Mouse (Mus musculus) heart, embryonic 14.5 days (tissue): ENCODE measurements around the gene Slc9a8. TPM values are rescaled to one million over a fixed set of nuclear protein-coding genes. Genes with fewer than 3 reads are reported as not detected.

Experiments
- ATAC-seq: fragments of 200-750 bp; cut with Nextera tagmentation; 2 replicates; pipeline ENCODE4 v1.8.0; 2017; ENCODE audit warnings: low read depth, moderate TSS enrichment; ENCODE audit not compliant: insufficient number of reproducible peaks, insufficient read depth, low FRiP score
- H3K27ac ChIP-seq, 2 experiments: fragments of 200-500 bp in 1 of 2; fragments of 300-500 bp in 1 of 2; sonication (generic) in 1 of 2; replicated peaks in 1 of 2; 2 replicates each; pipeline ENCODE4 v1.5.1; 2012 to 2014; ENCODE audit warnings: low read depth in 2 of 2, low read length in 2 of 2, control low read depth in 1 of 2, mild to moderate bottlenecking in 1 of 2, mixed read lengths in 1 of 2; ENCODE audit not compliant: control insufficient read depth in 1 of 2, insufficient read depth in 1 of 2
- H3K27me3 ChIP-seq: fragments of 300-500 bp; sonication (generic); 2 replicates; pipeline ENCODE4 v1.6.1; 2014; ENCODE audit warnings: mild to moderate bottlenecking, low read length, control low read depth; ENCODE audit not compliant: control insufficient read depth, insufficient read depth
- H3K36me3 ChIP-seq: fragments of 300-500 bp; sonication (generic); 2 replicates; pipeline ENCODE4 v1.6.1; 2014; ENCODE audit warnings: mild to moderate bottlenecking, control low read depth, low read length, mixed read lengths; ENCODE audit not compliant: control insufficient read depth, insufficient read depth
- H3K4me1 ChIP-seq, 2 experiments: fragments of 200-500 bp in 1 of 2; fragments of 300-500 bp in 1 of 2; sonication (generic) in 1 of 2; 2 replicates each; pipeline ENCODE4 v1.6.1; 2012 to 2014; ENCODE audit warnings: low read length in 2 of 2, control low read depth in 1 of 2, mixed read lengths in 1 of 2; ENCODE audit not compliant: control insufficient read depth in 2 of 2, insufficient read depth in 2 of 2
- H3K4me2 ChIP-seq: fragments of 300-500 bp; sonication (generic); 2 replicates; pipeline ENCODE4 v1.6.1; 2014; ENCODE audit warnings: mild to moderate bottlenecking, low read length
- H3K4me3 ChIP-seq, 2 experiments: fragments of 200-500 bp in 1 of 2; fragments of 300-500 bp in 1 of 2; sonication (generic) in 1 of 2; 2 replicates each; pipeline ENCODE4 v1.5.1; 2012 to 2014; ENCODE audit warnings: low read length in 2 of 2, mild to moderate bottlenecking in 2 of 2, control low read depth in 1 of 2, low read depth in 1 of 2, moderate library complexity in 1 of 2; ENCODE audit not compliant: control insufficient read depth in 1 of 2, insufficient read depth in 1 of 2
- H3K9ac ChIP-seq: fragments of 300-500 bp; sonication (generic); 2 replicates; pipeline ENCODE4 v1.6.1; 2014; ENCODE audit warnings: mild to moderate bottlenecking, low read length
- H3K9me3 ChIP-seq: fragments of 300-500 bp; sonication (generic); 2 replicates; pipeline ENCODE4 v1.6.1; 2016; ENCODE audit warnings: low read length, control low read depth; ENCODE audit not compliant: control insufficient read depth
- WGBS: fragments of 180-500 bp; shearing (Covaris S2); extraction: QIAGEN DNeasy Blood & Tissue Kit; methylation state at CpG from one replicate; pipeline ENCODE4 v1.1.7; 2014; 5-methylcytosine and 5-hydroxymethylcytosine counted together
- polyA plus RNA-seq: library from polyadenylated mRNA; unstranded; fragments of >200 nt; fragmentation: Nextera tagmentation; extraction: Ambion mirVana; gene quantifications from 2 replicates; pipeline ENCODE4 v1.2.1, GENCODE M21; 2014

The Slc9a8 gene
- polyA plus RNA-seq, 1 experiment from 2014 or later, result 19.3 TPM

DNA sequence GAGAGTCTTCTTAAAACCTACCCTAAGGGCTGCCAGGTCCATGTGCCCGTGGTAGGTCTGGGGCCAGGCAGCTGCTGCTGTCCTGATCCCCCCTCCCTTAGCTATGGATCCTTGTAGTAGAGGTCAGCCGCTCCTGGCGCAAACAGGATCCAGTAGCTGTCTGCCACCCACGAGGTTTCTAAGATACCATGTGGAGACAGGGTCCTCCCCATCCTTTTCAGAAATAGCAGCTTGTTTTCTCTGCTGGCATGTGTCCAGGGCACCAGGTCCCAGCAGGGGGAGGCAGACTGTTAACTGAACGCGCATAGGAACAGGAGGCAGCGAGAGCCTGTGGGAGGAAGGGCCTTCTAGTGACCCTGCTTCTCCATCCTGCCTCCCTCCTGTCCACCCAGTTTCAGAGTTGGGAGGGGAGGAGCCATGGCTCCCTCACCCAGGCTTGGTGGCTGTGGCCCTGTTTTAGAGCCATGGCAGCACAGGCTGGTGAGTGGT, 54.7 kb downstream of the Slc9a8 start:
- H3K9ac ChIP-seq, result peak overlapping the region; percentile 43
- H3K4me3 ChIP-seq, result no peak overlapping the region
- peak; percentile 49 for ATAC-seq
- H3K27me3 ChIP-seq, result no peaks in the 10 kb centered on the region
- H3K4me2 ChIP-seq, result peak overlapping the region; percentile 2; the same call in 1 of the 2 replicates
- peak overlapping the region; percentile 43 to 63 for H3K27ac ChIP-seq
- H3K4me1 ChIP-seq, result peaks cover 16 to 19% of the 10 kb centered on the region in 2 experiments
- 9% methylated on average over 7 of the region's 7 CpGs for WGBS
- peaks cover 48% of the 10 kb centered on the region for H3K36me3 ChIP-seq
- H3K9me3 ChIP-seq, result no peaks in the 10 kb centered on the region

DNA sequence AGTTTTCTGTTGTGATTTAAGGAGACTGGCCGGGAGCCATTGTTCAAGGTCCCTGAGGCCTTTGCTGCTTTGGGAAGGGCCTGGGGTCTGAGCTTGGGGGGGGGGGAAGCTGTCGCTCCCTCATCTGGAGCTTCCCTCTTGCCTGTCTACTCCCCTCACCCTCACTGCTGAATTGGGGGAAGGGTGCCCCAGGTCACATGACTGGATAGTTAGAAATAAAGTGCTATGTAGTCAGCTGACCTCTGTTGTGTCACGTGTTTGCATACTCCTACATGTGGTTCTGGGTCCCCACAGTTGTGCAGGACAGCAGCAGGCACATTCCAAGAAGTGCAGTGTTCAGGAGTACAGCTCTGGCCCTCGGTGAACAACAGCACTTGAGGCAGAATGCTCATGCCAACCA, 55.2 kb downstream of the Slc9a8 start:
- Histone ChIP-seq H3K4me3 (no peak overlapping the region), H3K4me2 (peak overlapping the region; percentile 2; the same call in 1 of the 2 replicates), H3K27me3 (no peaks in the 10 kb centered on the region), H3K27ac (peak overlapping the region in 1 of 2 experiments; percentile 63; a peak in 3 of 4 replicates), H3K4me1 (peaks cover 16 to 19% of the 10 kb centered on the region in 2 experiments), H3K9ac (no peak overlapping the region), H3K9me3 (no peaks in the 10 kb centered on the region), H3K36me3 (peaks cover 43% of the 10 kb centered on the region)
- no peak for ATAC-seq
- WGBS, result 56% methylated on average over 4 of the region's 4 CpGs

DNA sequence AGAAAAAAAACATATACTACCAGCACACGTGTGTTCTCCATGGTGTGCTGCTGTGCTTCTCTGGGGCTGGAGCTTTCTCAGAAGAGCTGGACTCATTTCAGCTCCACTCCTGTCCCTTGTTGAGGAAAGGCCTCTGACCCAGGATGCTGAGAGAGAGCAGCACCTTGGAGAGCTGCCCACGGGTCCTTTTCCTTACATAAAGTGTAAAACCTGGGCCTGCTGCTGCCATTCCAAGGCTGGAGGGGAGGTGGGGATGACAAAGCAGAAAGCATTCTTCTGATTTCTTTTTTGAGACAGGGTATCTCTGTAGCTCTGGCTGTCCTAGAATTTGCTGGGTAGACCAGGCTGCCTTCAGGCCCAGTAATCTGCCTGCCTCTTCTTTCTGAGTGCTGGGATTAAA, 56.6 kb downstream of the Slc9a8 start:
- Histone ChIP-seq H3K4me3 (no peak overlapping the region), H3K4me1 (peaks cover 16 to 19% of the 10 kb centered on the region in 2 experiments), H3K36me3 (peaks cover 42% of the 10 kb centered on the region), H3K9ac (no peak overlapping the region), H3K27me3 (no peaks in the 10 kb centered on the region), H3K9me3 (no peaks in the 10 kb centered on the region), H3K4me2 (no peak overlapping the region), H3K27ac (no peak overlapping the region)
- 46% methylated on average over 2 of the region's 2 CpGs for WGBS
- ATAC-seq, result no peak

DNA sequence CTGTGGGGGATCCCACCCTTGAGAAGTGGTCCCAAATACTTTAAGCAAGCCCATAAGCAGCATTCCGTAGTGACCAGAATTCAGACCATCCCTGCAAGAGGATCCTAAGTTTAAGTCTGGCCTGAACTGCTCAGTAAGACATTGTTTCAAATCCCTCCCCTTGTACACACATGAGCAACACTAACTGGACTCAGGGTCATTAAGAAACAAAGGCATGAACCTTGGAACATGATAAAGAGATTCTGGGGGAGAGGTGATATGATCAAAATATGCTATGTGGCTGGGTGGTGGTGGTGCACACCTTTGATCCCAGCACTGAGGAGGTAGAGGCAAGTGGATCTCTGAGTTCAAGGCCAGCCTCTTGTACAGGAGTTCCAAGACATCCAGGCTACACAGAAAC, 58.0 kb downstream of the Slc9a8 start:
- Histone ChIP-seq H3K9ac (no peak overlapping the region), H3K36me3 (peaks cover 42% of the 10 kb centered on the region)
- WGBS, result 86% methylated on average over 1 of the region's 1 CpGs

DNA sequence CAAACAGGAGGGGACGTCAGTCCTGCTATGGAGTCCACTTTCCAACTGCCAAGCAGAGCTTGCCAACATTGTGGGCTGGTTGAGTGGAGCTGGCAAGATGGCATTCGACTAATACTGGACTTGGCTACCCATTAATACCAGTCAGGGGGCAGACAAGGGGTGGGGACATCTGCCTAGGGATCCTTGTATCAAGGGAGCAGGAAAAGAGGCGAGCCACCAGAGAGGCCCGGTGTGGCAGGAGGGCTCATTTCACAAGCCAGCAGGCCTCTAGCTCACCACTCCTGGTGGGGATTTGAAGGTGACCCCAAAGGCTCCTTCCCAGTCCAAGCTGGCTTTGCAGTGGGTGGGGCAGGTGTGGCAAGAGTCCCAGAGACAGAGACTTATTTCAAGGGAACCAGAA, 61.2 kb downstream of the Slc9a8 start:
- Histone ChIP-seq H3K4me2 (no peak overlapping the region), H3K4me3 (no peak overlapping the region), H3K36me3 (peaks cover 43% of the 10 kb centered on the region), H3K27ac (no peak overlapping the region), H3K9me3 (no peaks in the 10 kb centered on the region), H3K27me3 (no peaks in the 10 kb centered on the region), H3K4me1 (peaks cover 0 to 8% of the 10 kb centered on the region in 2 experiments; a peak in 3 of 4 replicates), H3K9ac (no peak overlapping the region)
- 84% methylated on average over 4 of the region's 4 CpGs for WGBS
- no peak for ATAC-seq

More for the DNA sequence above, 58.0 kb downstream of the Slc9a8 start:
- no peak for ATAC-seq
- no peaks in the 10 kb centered on the region for H3K9me3 ChIP-seq
- no peak overlapping the region for H3K4me2 ChIP-seq
- peaks cover 16 to 19% of the 10 kb centered on the region in 2 experiments for H3K4me1 ChIP-seq
- H3K27me3 ChIP-seq, result no peaks in the 10 kb centered on the region
- H3K4me3 ChIP-seq, result no peak overlapping the region
- no peak overlapping the region for H3K27ac ChIP-seq

DNA sequence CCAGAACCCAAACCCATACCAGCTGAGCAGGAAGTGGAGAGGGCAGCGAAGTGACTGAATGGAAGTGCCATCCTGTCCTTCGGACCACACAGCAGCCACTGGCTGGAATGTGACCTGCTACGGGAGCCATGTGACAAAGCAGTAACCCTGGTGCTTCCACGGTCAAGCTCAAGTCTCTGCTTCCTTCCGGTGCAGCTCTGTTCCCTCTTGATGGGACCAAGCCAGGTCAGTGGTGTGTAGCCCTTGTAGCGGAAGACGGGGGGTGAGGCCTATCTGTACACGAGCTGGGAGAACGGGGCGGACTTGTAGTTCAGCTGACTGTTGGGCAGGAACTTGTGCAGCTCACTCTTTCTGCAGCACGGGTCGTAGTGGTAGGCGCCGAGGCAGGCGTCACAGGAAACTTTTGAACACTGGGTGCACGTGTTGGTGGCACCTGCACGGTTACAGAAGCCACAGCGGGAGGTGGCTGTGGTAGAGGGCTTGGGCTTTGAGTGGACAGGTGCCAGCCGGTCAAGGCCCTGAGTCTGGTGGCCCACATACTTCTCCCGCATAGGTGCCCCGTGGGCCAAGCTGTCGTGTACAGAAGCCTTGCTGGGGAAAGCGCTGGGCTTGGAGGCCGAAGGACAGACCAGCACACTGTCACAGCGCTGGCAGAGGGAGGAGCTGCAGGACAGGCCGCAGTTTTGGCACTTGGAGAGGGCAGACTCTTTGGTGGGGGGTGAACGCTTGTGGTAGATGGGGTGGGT, 61.7 kb downstream of the Slc9a8 start:
- Histone ChIP-seq H3K36me3 (peaks cover 43% of the 10 kb centered on the region), H3K4me1 (peaks cover 0 to 11% of the 10 kb centered on the region in 2 experiments; a peak in 3 of 4 replicates), H3K4me3 (no peak overlapping the region)

DNA sequence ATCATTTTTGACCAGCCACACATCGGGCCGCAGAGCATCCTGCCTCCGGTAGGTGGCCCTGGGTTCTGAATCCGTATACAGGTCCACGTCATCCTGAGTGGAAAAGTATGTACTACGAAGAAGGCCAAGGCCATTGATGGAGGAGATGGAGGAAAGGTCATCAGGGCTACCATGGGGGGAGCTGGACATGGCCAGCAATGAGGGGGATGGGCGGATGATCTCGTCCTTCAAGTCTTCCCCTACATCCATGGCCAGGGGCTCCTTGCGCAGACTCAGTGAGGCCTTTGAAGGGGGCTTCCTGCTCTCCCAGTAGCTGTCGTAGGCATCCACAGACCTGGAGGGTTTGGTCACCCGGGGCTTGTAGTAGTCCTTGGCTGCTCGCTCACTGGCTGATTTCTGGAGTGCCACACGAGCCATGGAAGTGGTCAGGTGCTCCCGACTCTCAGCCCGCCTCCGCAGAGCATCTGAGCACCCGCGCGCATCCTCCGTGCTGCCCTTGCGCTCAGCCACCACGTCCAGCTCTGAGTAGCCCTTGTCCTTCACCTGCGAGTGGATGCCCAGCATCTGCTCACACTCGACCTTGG, 62.4 kb downstream of the Slc9a8 start:
- Histone ChIP-seq H3K27ac (no peak overlapping the region), H3K9ac (no peak overlapping the region), H3K4me2 (no peak overlapping the region), H3K9me3 (no peaks in the 10 kb centered on the region), H3K36me3 (peaks cover 45% of the 10 kb centered on the region), H3K4me3 (no peak overlapping the region), H3K4me1 (peaks cover 0 to 17% of the 10 kb centered on the region in 2 experiments; a peak in 3 of 4 replicates), H3K27me3 (no peaks in the 10 kb centered on the region)
- 0 out of 2 replicates have a peak, but pooled peaks have one; percentile 10 for ATAC-seq
- 93% methylated on average over 24 of the region's 24 CpGs for WGBS

More for the DNA sequence above, 61.7 kb downstream of the Slc9a8 start:
- WGBS, result 88% methylated on average over 27 of the region's 27 CpGs
- Histone ChIP-seq H3K27me3 (no peaks in the 10 kb centered on the region), H3K9ac (no peak overlapping the region), H3K27ac (no peak overlapping the region), H3K9me3 (no peaks in the 10 kb centered on the region), H3K4me2 (no peak overlapping the region)
- ATAC-seq, result no peak
